ENCODE assay signal across 8 mouse cellular contexts in genomic region chr11:32324609-32325008, GRCm38 (mm10). TPM values are rescaled to one million over a fixed set of nuclear protein-coding genes. Genes with fewer than 3 reads are reported as not detected.
DNase-seq lines count a peak whose midpoint lies in the region; ATAC-seq lines count a peak whose summit lies in the region.

No protein-coding gene starts in this region.

- H3K4me3 ChIP-seq in hindbrain, embryonic 12.5 days = 0 out of 2 replicates have a peak overlapping the region, but pooled peaks have one; percentile 10

- H3K9me3 ChIP-seq in hindbrain, embryonic 12.5 days (replicated peaks) = no peaks in the 10 kb centered on the region

- H3K36me3 ChIP-seq in hindbrain, embryonic 12.5 days = no peaks in the 10 kb centered on the region

- peak; percentile 78 for ATAC-seq in hindbrain, embryonic 12.5 days (ENCODE audit: low FRiP score)

- WGBS in hindbrain, embryonic 12.5 days = 9% methylated on average over 15 of the region's 15 CpGs

- H3K4me1 ChIP-seq in hindbrain, embryonic 12.5 days = peaks cover 6% of the 10 kb centered on the region; the same call in 1 of the 2 replicates

- H3K9ac ChIP-seq in hindbrain, embryonic 12.5 days = no peak overlapping the region

- no peaks in the 10 kb centered on the region for H3K27me3 ChIP-seq in hindbrain, embryonic 12.5 days

- DNase-seq in Muller cell, postnatal 12 days (ENCODE audit: inconsistent ontology term) = peak; percentile 92
- peak; percentile 72 for DNase-seq in cerebellum, adult 9-11 months
- DNase-seq in frontal cortex, postnatal 10 days (ENCODE audit: low spot score in 2 of 2) = peak; percentile 71 to 80
- DNase-seq in layer of hippocampus, postnatal 14 days (ENCODE audit: low spot score in 2 of 2) = peak; percentile 79 to 90
- peak; percentile 90 for DNase-seq in lung, postnatal 14 days
- peak; percentile 81 for DNase-seq in ovary, postnatal 36 days (ENCODE audit: low spot score)
- peak; percentile 82 for DNase-seq in thymus, postnatal 25 days

- H3K27ac ChIP-seq in hindbrain, embryonic 12.5 days = no peak overlapping the region

- H3K4me2 ChIP-seq in hindbrain, embryonic 12.5 days (replicated peaks) = peak overlapping the region; percentile 31

RNA-seq across cellular contexts. Expression of gene Sh3pxd2b, which starts 23.0 kb away (rescaled TPM):
- 29.5 and 31.7 TPM in 2 replicates for polyA plus RNA-seq in hindbrain, embryonic 12.5 days (2016; fragmentation: Nextera tagmentation; extraction: Ambion mirVana)
- total RNA-seq in layer of hippocampus, postnatal 14 days (2021) = 10 to 100 TPM; 18.9 to 22.6 TPM

RNA-seq across cellular contexts. Expression of gene Hbq1a, which starts 24.7 kb away (rescaled TPM):
- polyA plus RNA-seq in hindbrain, embryonic 12.5 days (2016; fragmentation: Nextera tagmentation; extraction: Ambion mirVana) = 0.72 TPM in 1 of 2 replicates, not detected in the other
- under 1 TPM; 0.93 to 0.99 TPM for total RNA-seq in layer of hippocampus, postnatal 14 days (2021)

RNA-seq across cellular contexts. Expression of gene Hba-a2, which starts 28.3 kb away (rescaled TPM):
- polyA plus RNA-seq in hindbrain, embryonic 12.5 days (2016; fragmentation: Nextera tagmentation; extraction: Ambion mirVana) = 6,460 and 7,804 TPM in 2 replicates
- 100 to 1,000 TPM; 397 to 459 TPM for total RNA-seq in layer of hippocampus, postnatal 14 days (2021)

RNA-seq across cellular contexts. Expression of gene Hbq1b, which starts 37.8 kb away (rescaled TPM):
- 4.6 and 5.1 TPM in 2 replicates for polyA plus RNA-seq in hindbrain, embryonic 12.5 days (2016; fragmentation: Nextera tagmentation; extraction: Ambion mirVana)
- 1 to 10 TPM; 2.3 to 3.3 TPM for total RNA-seq in layer of hippocampus, postnatal 14 days (2021)

RNA-seq across cellular contexts. Expression of gene Hba-a1, which starts 41.3 kb away (rescaled TPM):
- polyA plus RNA-seq in hindbrain, embryonic 12.5 days (2016; fragmentation: Nextera tagmentation; extraction: Ambion mirVana) = 2,983 and 3,718 TPM in 2 replicates
- 100 to 1,000 TPM; 527 to 541 TPM for total RNA-seq in layer of hippocampus, postnatal 14 days (2021)
